Mouse (Mus musculus) retina, postnatal 7 days (tissue): ENCODE measurements around the gene Gm36028.

Source experiments
- DNase-seq: peaks from one replicate; pipeline ENCODE4 v3.0.0-alpha.2; 2012; ENCODE audit warnings: low read depth, low spot score

Gm36028 gene

GRCm38 (mm10) chr16:37809623-37809992 lies 51.3 kb downstream of the Gm36028 start:
- DNase-seq = no peak

GRCm38 (mm10) chr16:37808866-37809622 lies 51.9 kb downstream of the Gm36028 start:
- DNase-seq = no peak

GRCm38 (mm10) chr16:37807269-37807668 lies 53.7 kb downstream of the Gm36028 start:
- no peak for DNase-seq

DNA sequence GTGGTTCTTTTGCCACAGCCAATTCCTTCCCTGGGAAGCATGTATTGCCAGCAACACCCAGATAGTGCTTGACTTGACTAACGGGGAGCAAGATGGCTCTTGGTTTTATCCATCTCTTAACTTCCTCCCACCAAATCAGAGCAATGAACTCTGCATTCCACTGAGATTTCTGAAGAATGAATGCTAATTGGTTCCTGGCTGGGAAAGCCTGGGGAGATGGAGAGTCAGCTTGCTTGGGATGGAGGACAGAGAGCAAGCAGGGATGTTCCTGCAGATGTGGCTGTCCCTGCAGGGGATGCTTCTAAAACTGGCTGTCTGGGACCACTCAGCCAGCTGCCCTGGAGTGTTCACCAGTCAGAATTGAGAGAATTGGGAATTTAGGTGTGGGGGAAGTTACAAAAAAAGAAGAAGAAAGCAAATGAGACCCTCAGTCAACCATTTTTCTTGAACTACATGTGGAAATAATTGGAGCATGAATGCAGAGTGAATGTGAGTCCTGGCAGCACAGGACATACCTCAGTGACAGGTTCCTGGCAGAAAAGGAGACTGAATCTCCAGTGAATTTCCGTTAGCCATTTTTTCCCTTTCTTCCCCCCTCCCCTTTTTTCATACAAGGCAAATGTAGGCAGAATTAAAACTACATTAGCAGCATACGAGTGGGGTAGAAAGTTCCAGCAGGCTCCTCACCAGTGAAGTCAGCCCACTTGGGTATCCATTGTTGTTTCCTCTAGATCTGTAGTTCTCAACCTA lies 55.0 kb downstream of the Gm36028 start:
- DNase-seq = no peak

- no peak for DNase-seq
Measured at GRCm38 (mm10) chr16:37803387-37803950, 57.5 kb downstream of the Gm36028 start.

- no peak for DNase-seq
Measured at GRCm38 (mm10) chr16:37802686-37803295, 58.2 kb downstream of the Gm36028 start.

- no peak for DNase-seq
Measured at GRCm38 (mm10) chr16:37801097-37801496, 59.8 kb downstream of the Gm36028 start.
